Mouse (Mus musculus): ENCODE data around the gene Fdx1. TPM values are rescaled to one million over a fixed set of nuclear protein-coding genes. Genes with fewer than 3 reads are reported as not detected.

Gene Fdx1
- polyA plus RNA-seq, 1 experiment from 2014 or later, result 76.8 TPM

GRCm38 (mm10) chr9:51928659-51929058, 34.7 kb downstream of the Fdx1 start:
- no peaks in the 10 kb centered on the region for H3K9me3 ChIP-seq
- no peaks in the 10 kb centered on the region for H3K27me3 ChIP-seq
- no peak for ATAC-seq (ENCODE audit: insufficient number of reproducible peaks, insufficient read depth, low FRiP score, low TSS enrichment, low read depth)
- WGBS, result 32% methylated on average over 7 of the region's 7 CpGs
- no peak overlapping the region for H3K9ac ChIP-seq (replicated peaks)
- H3K27ac ChIP-seq, result peak overlapping the region; percentile 50; the same call in 1 of the 2 replicates
- H3K4me1 ChIP-seq (replicated peaks), result peaks cover 32% of the 10 kb centered on the region
- no peak overlapping the region for H3K4me3 ChIP-seq (replicated peaks)
- H3K4me2 ChIP-seq, result peak overlapping the region; percentile 50
- no peaks in the 10 kb centered on the region for H3K36me3 ChIP-seq

- peak; percentile 69; the same call in 1 of the 2 replicates for ATAC-seq (ENCODE audit: insufficient number of reproducible peaks, insufficient read depth, low FRiP score, low TSS enrichment, low read depth)
- H3K4me2 ChIP-seq, result peak overlapping the region; percentile 50
- H3K9me3 ChIP-seq, result no peaks in the 10 kb centered on the region
- peaks cover 32% of the 10 kb centered on the region for H3K4me1 ChIP-seq (replicated peaks)
- no peaks in the 10 kb centered on the region for H3K27me3 ChIP-seq
- 9% methylated on average over 10 of the region's 10 CpGs for WGBS
- peak overlapping the region; percentile 15 for H3K4me3 ChIP-seq (replicated peaks)
- 0 out of 2 replicates have a peak overlapping the region, but pooled peaks have one; percentile 12 for H3K9ac ChIP-seq (replicated peaks)
- peak overlapping the region; percentile 83 for H3K27ac ChIP-seq
- no peaks in the 10 kb centered on the region for H3K36me3 ChIP-seq
Observed at GRCm38 (mm10) chr9:51928116-51928515, 35.2 kb downstream of the Fdx1 start.

GRCm38 (mm10) chr9:51927680-51928079, 35.7 kb downstream of the Fdx1 start:
- peak overlapping the region; percentile 50 for H3K4me2 ChIP-seq
- H3K9me3 ChIP-seq, result no peaks in the 10 kb centered on the region
- ATAC-seq (ENCODE audit: insufficient number of reproducible peaks, insufficient read depth, low FRiP score, low TSS enrichment, low read depth), result peak; percentile 53; the same call in 1 of the 2 replicates
- WGBS, result 7% methylated on average over 3 of the region's 3 CpGs
- H3K4me3 ChIP-seq (replicated peaks), result peak overlapping the region; percentile 15
- H3K36me3 ChIP-seq, result no peaks in the 10 kb centered on the region
- peak overlapping the region; percentile 83 for H3K27ac ChIP-seq
- H3K27me3 ChIP-seq, result no peaks in the 10 kb centered on the region
- H3K4me1 ChIP-seq (replicated peaks), result peaks cover 32% of the 10 kb centered on the region
- H3K9ac ChIP-seq (replicated peaks), result no peak overlapping the region

GRCm38 (mm10) chr9:51926629-51927028, 36.7 kb downstream of the Fdx1 start:
- Histone ChIP-seq H3K27ac (no peak overlapping the region), H3K4me2 (no peak overlapping the region), H3K27me3 (no peaks in the 10 kb centered on the region), H3K36me3 (no peaks in the 10 kb centered on the region), H3K9me3 (no peaks in the 10 kb centered on the region), H3K4me1 (replicated peaks) (peaks cover 32% of the 10 kb centered on the region), H3K4me3 (replicated peaks) (no peak overlapping the region), H3K9ac (replicated peaks) (no peak overlapping the region)
- 84% methylated on average over 8 of the region's 8 CpGs for WGBS
- no peak for ATAC-seq (ENCODE audit: insufficient number of reproducible peaks, insufficient read depth, low FRiP score, low TSS enrichment, low read depth)

- no peak overlapping the region for H3K4me2 ChIP-seq
- peaks cover 26% of the 10 kb centered on the region for H3K4me1 ChIP-seq (replicated peaks)
- no peaks in the 10 kb centered on the region for H3K36me3 ChIP-seq
- H3K9me3 ChIP-seq, result no peaks in the 10 kb centered on the region
- H3K27me3 ChIP-seq, result no peaks in the 10 kb centered on the region
- H3K27ac ChIP-seq, result no peak overlapping the region
- H3K9ac ChIP-seq (replicated peaks), result no peak overlapping the region
- H3K4me3 ChIP-seq (replicated peaks), result no peak overlapping the region
- WGBS, result 78% methylated on average over 8 of the region's 8 CpGs
- no peak for ATAC-seq (ENCODE audit: insufficient number of reproducible peaks, insufficient read depth, low FRiP score, low TSS enrichment, low read depth)
Observed at GRCm38 (mm10) chr9:51924551-51925081, 38.7 kb downstream of the Fdx1 start.

- no peaks in the 10 kb centered on the region for H3K9me3 ChIP-seq
- 80% methylated on average over 2 of the region's 2 CpGs for WGBS
- no peak overlapping the region for H3K27ac ChIP-seq
- H3K9ac ChIP-seq (replicated peaks), result no peak overlapping the region
- H3K36me3 ChIP-seq, result no peaks in the 10 kb centered on the region
- H3K27me3 ChIP-seq, result no peaks in the 10 kb centered on the region
- no peak overlapping the region for H3K4me3 ChIP-seq (replicated peaks)
- H3K4me1 ChIP-seq (replicated peaks), result peaks cover 8% of the 10 kb centered on the region
- ATAC-seq (ENCODE audit: insufficient number of reproducible peaks, insufficient read depth, low FRiP score, low TSS enrichment, low read depth), result no peak
- no peak overlapping the region for H3K4me2 ChIP-seq
Observed at GRCm38 (mm10) chr9:51922756-51923155, 40.6 kb downstream of the Fdx1 start.

- no peak for ATAC-seq (ENCODE audit: insufficient number of reproducible peaks, insufficient read depth, low FRiP score, low TSS enrichment, low read depth)
- H3K9ac ChIP-seq (replicated peaks), result no peak overlapping the region
- H3K27me3 ChIP-seq, result no peaks in the 10 kb centered on the region
- H3K4me2 ChIP-seq, result no peak overlapping the region
- 74% methylated on average over 1 of the region's 1 CpGs for WGBS
- no peaks in the 10 kb centered on the region for H3K9me3 ChIP-seq
- no peaks in the 10 kb centered on the region for H3K4me1 ChIP-seq (replicated peaks)
- no peaks in the 10 kb centered on the region for H3K36me3 ChIP-seq
- H3K4me3 ChIP-seq (replicated peaks), result no peak overlapping the region
- no peak overlapping the region for H3K27ac ChIP-seq
Observed at GRCm38 (mm10) chr9:51915580-51915979, 47.8 kb downstream of the Fdx1 start.

GRCm38 (mm10) chr9:51914481-51915120, 48.8 kb downstream of the Fdx1 start:
- H3K4me2 ChIP-seq, result no peak overlapping the region
- no peak overlapping the region for H3K4me3 ChIP-seq (replicated peaks)
- WGBS, result 80% methylated on average over 15 of the region's 15 CpGs
- no peaks in the 10 kb centered on the region for H3K4me1 ChIP-seq (replicated peaks)
- H3K27me3 ChIP-seq, result no peaks in the 10 kb centered on the region
- H3K27ac ChIP-seq, result no peak overlapping the region
- ATAC-seq (ENCODE audit: insufficient number of reproducible peaks, insufficient read depth, low FRiP score, low TSS enrichment, low read depth), result no peak
- H3K9me3 ChIP-seq, result no peaks in the 10 kb centered on the region
- H3K9ac ChIP-seq (replicated peaks), result no peak overlapping the region
- no peaks in the 10 kb centered on the region for H3K36me3 ChIP-seq

- Histone ChIP-seq H3K4me1 (replicated peaks) (peaks cover 3% of the 10 kb centered on the region; the same call in 1 of the 2 replicates), H3K9me3 (no peaks in the 10 kb centered on the region), H3K36me3 (no peaks in the 10 kb centered on the region), H3K27ac (no peak overlapping the region), H3K27me3 (no peaks in the 10 kb centered on the region), H3K4me3 (replicated peaks) (no peak overlapping the region), H3K4me2 (no peak overlapping the region), H3K9ac (replicated peaks) (no peak overlapping the region)
- WGBS, result 25% methylated on average over 2 of the region's 2 CpGs
- ATAC-seq (ENCODE audit: insufficient number of reproducible peaks, insufficient read depth, low FRiP score, low TSS enrichment, low read depth), result peak; percentile 84
Observed at GRCm38 (mm10) chr9:51908838-51909237, 54.5 kb downstream of the Fdx1 start.

GRCm38 (mm10) chr9:51908255-51908654, 55.1 kb downstream of the Fdx1 start:
- no peak overlapping the region for H3K4me3 ChIP-seq (replicated peaks)
- WGBS, result 79% methylated on average over 3 of the region's 3 CpGs
- H3K27ac ChIP-seq, result no peak overlapping the region
- peaks cover 3% of the 10 kb centered on the region; the same call in 1 of the 2 replicates for H3K4me1 ChIP-seq (replicated peaks)
- H3K9ac ChIP-seq (replicated peaks), result no peak overlapping the region
- no peak overlapping the region for H3K4me2 ChIP-seq
- ATAC-seq (ENCODE audit: insufficient number of reproducible peaks, insufficient read depth, low FRiP score, low TSS enrichment, low read depth), result no peak
- H3K9me3 ChIP-seq, result no peaks in the 10 kb centered on the region
- H3K36me3 ChIP-seq, result no peaks in the 10 kb centered on the region
- H3K27me3 ChIP-seq, result no peaks in the 10 kb centered on the region

GRCm38 (mm10) chr9:51906938-51907337, 56.4 kb downstream of the Fdx1 start:
- no peaks in the 10 kb centered on the region for H3K27me3 ChIP-seq
- no peak overlapping the region for H3K4me2 ChIP-seq
- no peak overlapping the region for H3K27ac ChIP-seq
- peaks cover 3% of the 10 kb centered on the region; the same call in 1 of the 2 replicates for H3K4me1 ChIP-seq (replicated peaks)
- no peak overlapping the region for H3K9ac ChIP-seq (replicated peaks)
- H3K9me3 ChIP-seq, result no peaks in the 10 kb centered on the region
- H3K4me3 ChIP-seq (replicated peaks), result no peak overlapping the region
- no peaks in the 10 kb centered on the region for H3K36me3 ChIP-seq
- ATAC-seq (ENCODE audit: insufficient number of reproducible peaks, insufficient read depth, low FRiP score, low TSS enrichment, low read depth), result no peak; the same call in 1 of the 2 replicates
- 74% methylated on average over 8 of the region's 8 CpGs for WGBS

Measured in limb, embryonic 12.5 days (tissue).